Mouse (Mus musculus) bone marrow, adult 2 months (tissue): ENCODE measurements at regions not wholly inside any gene's neighbourhood (a gene's known extent, or its start where the extent isn't known, plus 50 kb on each side); places are given as distances from the start of the nearest gene placed in this dataset.

Source experiments
- CTCF ChIP-seq: fragments of 200-500 bp; IDR thresholded peaks from 2 replicates; pipeline ENCODE4 v1.5.1; 2011; ENCODE audit warnings: low read length, control low read depth; ENCODE audit not compliant: control insufficient read depth, insufficient read depth
- POLR2A ChIP-seq: fragments of 200-500 bp; IDR thresholded peaks from 2 replicates; pipeline ENCODE4 v1.6.1; 2011; ENCODE audit warnings: low read depth, mild to moderate bottlenecking, control low read depth, low read length, borderline replicate concordance; ENCODE audit not compliant: control insufficient read depth

GRCm38 (mm10) chr9:89461190-89461589 lies 161.7 kb downstream of the Minar1 start:
- TF ChIP-seq CTCF (peak; percentile 54), POLR2A (no peak)
